Mouse (Mus musculus) cerebellum, adult 9-11 months (tissue): ENCODE results near the gene Pten.

Experiments used
- DNase-seq: peaks from one replicate; pipeline ENCODE4 v3.0.0; 2022

The Pten gene

GRCm38 (mm10) chr19:32756900-32757725 lies at the start of gene Pten:
Gene Pten, plus strand, starts transcription at chr19:32757497.
- DNase-seq, result peak; percentile 97

- no peak for DNase-seq
These were observed 48.3 kb upstream of the Pten start for GRCm38 (mm10) chr19:32708996-32709395.

DNA sequence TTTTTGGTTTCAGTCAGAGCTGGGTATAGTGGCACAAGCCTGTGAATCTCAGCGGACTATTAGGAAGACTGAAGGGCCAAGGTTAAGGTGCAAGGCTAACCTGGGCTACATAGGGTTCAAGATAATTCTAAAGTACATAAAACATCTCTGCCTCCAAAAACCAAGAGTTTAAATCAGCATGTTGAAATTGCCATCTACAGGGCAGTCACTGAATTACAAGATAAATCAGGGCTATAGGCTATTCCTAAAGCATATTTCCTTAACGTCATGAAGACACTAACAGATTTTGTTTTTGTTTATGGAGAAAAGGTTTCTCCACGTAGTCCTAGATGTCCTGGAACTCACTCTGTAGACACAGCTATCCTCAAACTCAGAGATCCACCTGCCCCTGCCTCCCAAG lies 47.0 kb upstream of the Pten start:
- DNase-seq, result no peak

DNA sequence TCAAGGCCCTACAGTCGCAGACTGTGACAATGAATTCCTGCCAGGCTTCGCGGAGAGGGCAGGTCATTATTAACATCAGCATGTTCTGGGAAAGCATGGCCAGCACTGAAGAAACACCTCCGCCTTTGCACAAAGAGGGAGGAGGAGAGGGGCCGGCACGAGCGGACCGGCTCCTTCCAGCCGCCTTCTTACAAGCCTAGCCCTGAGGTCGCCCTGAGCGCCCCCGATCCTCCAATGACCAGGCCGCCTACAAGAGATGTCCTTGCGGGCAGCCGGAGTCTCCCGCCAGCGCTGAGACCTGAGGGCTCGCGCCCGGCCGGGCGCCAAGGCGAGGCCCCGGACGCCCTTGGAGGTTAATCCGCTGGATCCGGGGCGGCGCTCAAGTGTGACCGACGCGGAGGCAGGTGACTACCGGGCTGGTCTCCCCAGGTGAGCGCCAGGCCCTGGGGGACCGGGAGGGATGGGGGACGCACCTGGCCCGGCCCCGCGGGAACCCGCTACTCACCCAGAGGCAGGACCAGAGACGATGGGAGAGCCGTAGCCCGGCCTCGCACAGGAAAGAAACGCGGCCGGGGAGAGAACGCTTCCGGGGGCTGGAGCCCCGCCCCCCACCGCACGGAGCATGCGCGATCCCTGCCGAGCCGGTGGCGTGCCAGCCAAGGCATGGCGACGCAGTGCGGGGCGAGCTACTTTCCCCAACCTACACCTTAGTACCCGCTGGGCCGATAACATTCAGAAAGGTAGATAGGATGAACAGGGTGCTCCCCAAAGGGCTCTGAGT lies 45.3 kb upstream of the Pten start:
- DNase-seq, result peak; percentile 94

- DNase-seq, result peak; percentile 94
These were observed 44.7 kb upstream of the Pten start for GRCm38 (mm10) chr19:32712588-32713042.

DNA sequence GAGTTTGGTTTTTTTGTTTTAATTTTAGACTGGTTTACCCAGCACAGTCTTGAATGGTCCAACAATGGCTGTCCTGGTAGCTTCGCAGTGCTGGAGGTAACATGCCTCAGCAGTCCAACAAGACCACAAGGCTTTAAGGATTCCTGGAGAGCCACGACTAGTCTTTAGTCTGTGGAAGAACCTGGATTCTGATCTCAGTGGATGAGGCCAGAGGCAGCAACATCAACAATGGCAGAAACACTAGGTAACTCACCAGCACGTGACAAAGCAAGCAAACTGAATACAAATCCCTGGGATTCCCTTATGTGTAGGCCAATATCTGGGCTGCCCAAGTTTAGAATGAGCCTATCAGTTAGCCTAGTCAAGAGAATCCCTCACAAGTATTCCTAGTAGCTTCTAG lies 43.8 kb upstream of the Pten start:
- DNase-seq, result peak; percentile 21

DNA sequence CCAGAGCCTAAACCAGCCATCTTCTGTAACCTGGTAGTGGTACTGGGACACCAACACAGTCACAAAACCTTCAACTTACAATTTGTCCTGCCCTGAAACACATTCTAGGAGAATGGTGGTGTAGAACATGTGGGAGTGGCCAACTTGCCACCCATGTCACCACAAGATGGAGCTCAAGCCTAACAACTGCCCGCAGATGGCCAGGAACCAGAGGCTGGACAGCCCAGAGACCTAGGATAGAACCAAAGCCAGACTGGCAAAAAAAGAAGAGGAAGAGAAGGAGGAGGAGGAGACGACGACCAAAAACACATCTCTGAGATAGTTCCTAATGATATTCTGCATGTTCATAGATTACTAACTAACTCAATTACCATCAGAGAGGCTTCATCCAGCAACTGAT lies 42.1 kb upstream of the Pten start:
- peak; percentile 86 for DNase-seq

DNA sequence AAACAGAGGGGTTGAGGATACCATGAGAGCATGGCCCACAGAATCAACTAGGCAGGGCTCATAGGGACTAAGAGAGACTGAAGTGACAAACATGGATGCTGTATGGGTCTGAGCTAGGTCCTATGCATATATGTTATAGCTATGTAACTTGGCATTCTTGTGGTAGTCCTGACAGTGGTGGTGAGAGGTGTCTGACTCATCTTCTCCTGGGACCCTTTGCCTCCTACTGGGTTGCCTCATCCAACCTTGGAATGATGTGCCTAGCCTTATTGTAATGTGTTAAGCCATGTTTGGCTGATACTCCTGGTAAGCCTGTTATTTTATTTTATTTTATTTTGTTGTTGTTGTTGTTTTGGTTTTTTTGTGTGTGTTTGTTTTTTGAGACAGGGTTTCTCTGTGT lies 41.6 kb upstream of the Pten start:
- DNase-seq, result peak; percentile 13

DNA sequence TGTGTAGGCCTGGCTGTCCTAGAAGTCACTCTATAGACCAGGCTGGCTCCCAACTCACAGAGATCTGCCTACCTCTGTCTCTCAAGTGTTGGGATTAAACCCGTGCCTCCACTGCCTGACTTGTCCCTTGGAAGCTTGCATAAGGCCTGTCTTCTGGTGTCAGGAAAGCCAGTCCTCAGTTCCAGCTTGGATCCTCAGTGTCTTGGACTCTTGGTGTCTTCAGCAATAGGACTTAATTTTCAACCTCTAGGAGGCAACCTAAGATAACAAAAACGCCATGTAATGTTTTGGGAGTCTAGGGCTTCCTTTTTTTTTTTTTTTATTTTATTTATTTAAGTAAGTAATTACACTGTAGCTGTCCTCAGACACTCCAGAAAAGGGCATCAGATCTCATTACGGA lies 39.7 kb upstream of the Pten start:
- no peak for DNase-seq

GRCm38 (mm10) chr19:32720319-32720718 lies 37.0 kb upstream of the Pten start:
- no peak for DNase-seq

DNA sequence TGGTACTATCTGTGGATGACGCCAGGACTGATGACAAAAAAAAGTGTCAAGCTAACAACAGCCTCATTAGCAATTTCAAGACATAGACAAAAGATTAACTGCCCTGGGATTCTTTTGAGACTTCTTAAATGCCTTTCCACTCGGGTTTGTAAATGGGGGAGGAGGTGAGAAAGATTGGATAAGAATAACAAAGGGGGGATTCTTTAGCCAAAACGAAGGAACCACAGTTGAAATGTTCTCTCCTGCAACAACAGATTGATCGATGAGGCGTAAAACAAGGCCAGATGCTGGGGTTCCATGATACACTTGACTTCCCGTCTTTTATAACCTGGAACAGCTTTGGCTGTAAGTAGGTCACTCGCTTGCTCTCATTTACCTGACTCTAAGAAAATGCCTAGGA lies 33.5 kb upstream of the Pten start:
- no peak for DNase-seq

DNA sequence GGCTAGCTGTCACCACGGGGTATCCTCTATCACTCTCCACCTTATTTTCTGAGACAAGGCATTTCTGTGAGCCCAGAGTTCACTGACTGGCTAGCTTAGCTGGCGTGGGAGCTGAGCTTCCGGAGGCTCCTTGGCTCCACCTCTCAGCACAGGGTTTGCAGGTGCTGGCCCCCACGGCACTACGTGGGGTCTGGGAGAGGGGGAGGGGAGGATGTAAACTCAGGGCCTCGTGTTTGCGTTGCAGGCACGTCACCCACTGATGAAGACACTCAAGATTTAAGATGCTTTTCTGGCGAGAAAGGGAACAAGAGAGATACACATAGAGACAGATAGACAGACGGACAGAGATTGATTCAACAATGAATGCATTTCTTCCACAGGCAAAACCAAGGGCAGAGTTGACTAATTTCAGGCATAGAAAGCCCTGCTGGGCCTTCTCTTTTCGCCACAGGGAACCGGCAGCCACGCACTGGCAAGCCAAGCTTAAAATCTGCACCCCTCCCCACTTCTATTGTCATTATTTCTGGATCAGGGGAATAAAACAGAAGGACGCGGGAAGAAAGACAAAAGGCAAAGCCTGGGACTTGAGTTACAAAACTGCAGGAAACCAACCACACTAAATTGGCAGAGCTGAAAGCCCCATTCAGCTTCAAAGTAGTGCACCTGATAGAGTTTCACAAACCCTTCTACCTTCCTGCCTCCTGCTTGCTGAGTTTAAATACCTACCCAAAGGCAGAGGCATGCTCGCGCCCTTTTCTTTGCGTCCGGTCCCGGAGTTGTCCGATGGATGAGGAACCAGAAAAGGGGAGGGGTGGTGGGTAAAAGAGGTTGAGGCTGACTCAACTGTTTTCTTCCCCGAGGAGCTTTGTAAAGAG lies 30.6 kb upstream of the Pten start:
- no peak for DNase-seq

DNA sequence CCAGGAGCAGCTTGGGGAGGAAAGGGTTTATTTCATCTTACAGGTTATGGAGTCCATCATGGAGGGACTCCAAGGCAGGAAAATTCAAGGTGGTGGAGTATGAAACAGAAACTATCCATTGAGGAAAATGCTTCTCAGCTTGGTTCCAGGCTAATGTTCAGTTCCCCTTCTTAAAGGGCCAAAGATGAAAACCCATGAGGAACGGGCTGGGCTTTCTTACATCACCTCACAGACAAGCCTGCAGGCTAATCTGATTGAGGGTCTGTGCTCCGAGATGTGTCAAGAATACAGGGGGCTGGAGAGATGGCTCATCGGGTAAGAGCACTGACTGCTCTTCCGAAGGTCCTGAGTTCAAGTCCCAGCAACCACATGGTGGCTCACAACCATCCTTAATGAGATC lies 27.5 kb upstream of the Pten start:
- no peak for DNase-seq

DNA sequence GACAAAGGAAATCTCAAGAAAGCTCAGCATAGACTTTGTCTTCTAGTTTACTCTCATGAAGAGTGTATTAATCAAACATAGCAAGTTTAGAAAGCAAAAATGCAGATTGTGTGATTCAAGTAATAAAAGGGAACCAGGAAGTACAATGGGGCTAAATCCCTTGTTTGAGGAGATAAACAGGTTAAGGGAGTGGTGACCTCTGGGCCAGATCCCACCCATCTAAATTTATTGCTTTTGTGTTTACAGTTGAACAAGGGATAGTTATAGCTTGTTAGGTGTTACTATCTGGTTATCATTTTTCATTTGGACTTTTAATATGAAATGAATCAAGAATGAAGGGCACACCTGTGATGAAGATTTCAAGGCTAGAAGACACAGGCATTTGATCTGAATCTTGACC lies 24.4 kb upstream of the Pten start:
- DNase-seq, result no peak

DNA sequence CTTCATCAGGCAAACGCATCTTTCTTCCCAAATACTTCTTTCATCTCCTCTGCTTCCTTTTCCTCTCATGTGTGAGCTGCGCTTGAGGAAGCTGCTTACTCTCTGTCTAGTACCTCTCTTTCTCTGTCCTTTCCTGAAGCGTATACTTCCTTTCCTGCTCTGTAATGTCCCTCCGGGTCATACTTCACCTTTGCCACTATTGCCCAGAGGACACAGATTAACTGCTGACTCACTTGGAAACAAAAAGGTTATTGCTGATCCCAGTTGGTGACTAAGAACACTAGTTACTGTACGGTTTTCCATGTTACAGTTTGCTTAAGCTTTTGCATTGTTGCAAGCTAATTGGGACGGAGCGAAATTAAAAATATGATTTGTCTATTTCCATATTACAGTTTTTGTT lies 19.5 kb upstream of the Pten start:
- no peak for DNase-seq

DNA sequence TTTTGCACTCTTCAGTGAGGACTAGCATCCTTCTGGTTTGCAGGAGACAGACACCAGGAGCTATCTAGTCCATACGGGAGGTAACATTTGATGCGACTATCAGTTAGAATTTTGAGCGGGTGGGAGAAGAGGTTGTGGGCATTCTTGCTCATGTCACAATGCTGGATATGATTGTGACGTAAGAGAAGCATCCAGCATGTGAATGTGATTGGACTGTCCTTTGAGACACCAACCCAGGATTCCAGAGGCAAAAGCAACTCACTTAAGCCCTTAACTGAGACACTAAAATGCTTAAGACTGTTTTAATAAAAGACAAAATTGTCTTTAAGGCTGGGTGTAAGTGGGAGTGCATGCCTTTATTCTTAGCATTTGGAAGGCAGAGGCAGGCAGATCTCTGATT lies 17.6 kb upstream of the Pten start, which contains the start of gene Atad1:
Atad1 (minus strand) TSS at position 101 of the 400 bp plus-strand sequence.
- DNase-seq, result no peak

GRCm38 (mm10) chr19:32740641-32741345 lies 16.5 kb upstream of the Pten start:
- DNase-seq, result no peak

GRCm38 (mm10) chr19:32749425-32749824 lies 7.9 kb upstream of the Pten start:
- DNase-seq, result no peak

DNA sequence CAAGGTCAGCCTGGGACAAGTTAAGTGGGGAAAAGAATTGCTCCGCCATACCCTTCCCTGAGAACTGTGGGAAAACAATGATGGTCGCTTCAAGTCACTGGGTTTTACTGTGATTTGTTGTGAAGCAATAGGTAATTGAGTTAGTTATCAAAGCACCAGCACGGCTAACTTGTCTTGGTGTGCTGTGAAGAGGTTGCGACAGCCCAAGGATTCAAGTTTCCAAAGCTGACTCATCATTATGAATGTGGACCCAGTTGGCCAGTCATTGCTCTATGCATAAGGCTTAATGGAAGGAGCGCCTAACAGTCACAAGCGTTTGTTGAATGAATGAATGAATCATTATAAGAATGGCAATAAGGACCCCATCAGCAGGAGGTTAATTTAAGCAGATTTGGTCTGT lies 4.9 kb upstream of the Pten start:
- no peak for DNase-seq

GRCm38 (mm10) chr19:32753386-32753785 lies 3.9 kb upstream of the Pten start:
- peak; percentile 57 for DNase-seq

- DNase-seq, result peak; percentile 56
These were observed 2.9 kb upstream of the Pten start for GRCm38 (mm10) chr19:32754188-32755000.
